Mouse (Mus musculus): ENCODE results near the gene Gm21304. TPM values are rescaled to one million over a fixed set of nuclear protein-coding genes. Genes with fewer than 3 reads are reported as not detected.
"Not testable (repeated sequence)": the region's sequence is repeated elsewhere in the genome, so short reads cannot be mapped to it uniquely, and the experiment has no call there.

Gm21304 gene
- not detected in 2 replicates for polyA plus RNA-seq (2016; fragmentation: Nextera tagmentation; extraction: Ambion mirVana)

- H3K4me2 ChIP-seq; H3K9me3 ChIP-seq; H3K9ac ChIP-seq (replicated peaks); H3K4me1 ChIP-seq (replicated peaks); ATAC-seq (ENCODE audit: insufficient number of reproducible peaks, insufficient read depth, low FRiP score, low TSS enrichment, low read depth); H3K27ac ChIP-seq; H3K27me3 ChIP-seq; H3K36me3 ChIP-seq; H3K4me3 ChIP-seq (replicated peaks): not testable (repeated sequence)
- no CpG with 5 or more reads among the region's 3 CpGs for WGBS
Measured at GRCm38 (mm10) chr10:104168215-104168614, at the start of gene Gm21304. Gene Gm21304 (plus strand): TSS chr10:104168515.

- not testable (repeated sequence) for H3K36me3 ChIP-seq; H3K9me3 ChIP-seq; H3K9ac ChIP-seq (replicated peaks); H3K27ac ChIP-seq; H3K4me3 ChIP-seq (replicated peaks); H3K27me3 ChIP-seq; H3K4me2 ChIP-seq; H3K4me1 ChIP-seq (replicated peaks); ATAC-seq (ENCODE audit: insufficient number of reproducible peaks, insufficient read depth, low FRiP score, low TSS enrichment, low read depth)
- no CpG with 5 or more reads among the region's 3 CpGs for WGBS
Measured at GRCm38 (mm10) chr10:104142687-104143086, 25.6 kb upstream of the Gm21304 start, which contains the start of gene Gm21293. Gene Gm21293 (plus strand): TSS chr10:104142987.

DNA sequence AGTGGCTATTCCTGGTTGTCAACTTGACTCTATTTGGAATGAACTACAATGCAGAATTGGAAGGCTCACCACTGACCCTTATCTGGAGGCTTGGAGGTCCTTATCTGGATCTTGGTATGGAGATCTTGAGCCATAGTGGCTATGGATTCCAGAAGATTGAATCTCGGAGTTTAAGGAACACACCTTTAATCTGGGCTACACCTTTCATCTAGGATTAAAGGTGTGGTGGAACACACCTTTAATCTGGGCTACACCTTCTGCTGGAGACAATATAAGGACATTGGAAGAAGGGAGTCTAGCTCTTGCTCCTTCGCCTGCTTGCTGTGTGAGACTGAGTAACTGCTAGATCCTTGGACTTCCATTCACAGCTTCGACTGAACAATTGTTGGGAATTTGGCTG, 17.1 kb upstream of the Gm21304 start, which contains the start of gene Gm6763:
Gene Gm6763 (plus strand): TSS at position 301 of the 400 bp plus-strand sequence.
- H3K27me3 ChIP-seq; H3K4me3 ChIP-seq (replicated peaks); H3K27ac ChIP-seq; H3K4me2 ChIP-seq; H3K9me3 ChIP-seq; H3K9ac ChIP-seq (replicated peaks); ATAC-seq (ENCODE audit: insufficient number of reproducible peaks, insufficient read depth, low FRiP score, low TSS enrichment, low read depth); H3K4me1 ChIP-seq (replicated peaks); H3K36me3 ChIP-seq: not testable (repeated sequence)
- no CpG with 5 or more reads among the region's 3 CpGs for WGBS

DNA sequence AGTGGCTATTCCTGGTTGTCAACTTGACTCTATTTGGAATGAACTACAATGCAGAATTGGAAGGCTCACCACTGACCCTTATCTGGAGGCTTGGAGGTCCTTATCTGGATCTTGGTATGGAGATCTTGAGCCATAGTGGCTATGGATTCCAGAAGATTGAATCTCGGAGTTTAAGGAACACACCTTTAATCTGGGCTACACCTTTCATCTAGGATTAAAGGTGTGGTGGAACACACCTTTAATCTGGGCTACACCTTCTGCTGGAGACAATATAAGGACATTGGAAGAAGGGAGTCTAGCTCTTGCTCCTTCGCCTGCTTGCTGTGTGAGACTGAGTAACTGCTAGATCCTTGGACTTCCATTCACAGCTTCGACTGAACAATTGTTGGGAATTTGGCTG, 8.6 kb upstream of the Gm21304 start, which contains the start of gene Gm8764:
Gene Gm8764 (plus strand): TSS at position 301 of the 400 bp plus-strand sequence.
- H3K36me3 ChIP-seq; H3K4me3 ChIP-seq (replicated peaks); ATAC-seq (ENCODE audit: insufficient number of reproducible peaks, insufficient read depth, low FRiP score, low TSS enrichment, low read depth); H3K4me1 ChIP-seq (replicated peaks); H3K4me2 ChIP-seq; H3K27ac ChIP-seq; H3K27me3 ChIP-seq; H3K9me3 ChIP-seq; H3K9ac ChIP-seq (replicated peaks): not testable (repeated sequence)
- WGBS: no CpG with 5 or more reads among the region's 3 CpGs

DNA sequence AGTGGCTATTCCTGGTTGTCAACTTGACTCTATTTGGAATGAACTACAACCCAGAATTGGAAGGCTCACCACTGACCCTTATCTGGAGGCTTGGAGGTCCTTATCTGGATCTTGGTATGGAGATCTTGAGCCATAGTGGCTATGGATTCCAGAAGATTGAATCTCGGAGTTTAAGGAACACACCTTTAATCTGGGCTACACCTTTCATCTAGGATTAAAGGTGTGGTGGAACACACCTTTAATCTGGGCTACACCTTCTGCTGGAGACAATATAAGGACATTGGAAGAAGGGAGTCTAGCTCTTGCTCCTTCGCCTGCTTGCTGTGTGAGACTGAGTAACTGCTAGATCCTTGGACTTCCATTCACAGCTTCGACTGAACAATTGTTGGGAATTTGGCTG, 8.4 kb downstream of the Gm21304 start, which contains the start of gene Gm21312:
Gene Gm21312 (plus strand): TSS at position 301 of the 400 bp plus-strand sequence.
- WGBS: no CpG with 5 or more reads among the region's 3 CpGs
- H3K4me1 ChIP-seq (replicated peaks); ATAC-seq (ENCODE audit: insufficient number of reproducible peaks, insufficient read depth, low FRiP score, low TSS enrichment, low read depth): not testable (repeated sequence)

GRCm38 (mm10) chr10:104185233-104185632, 16.9 kb downstream of the Gm21304 start, which contains the start of gene Gm20765:
Gene Gm20765 (plus strand): TSS chr10:104185533.
- H3K9me3 ChIP-seq; ATAC-seq (ENCODE audit: insufficient number of reproducible peaks, insufficient read depth, low FRiP score, low TSS enrichment, low read depth); H3K4me2 ChIP-seq; H3K27ac ChIP-seq; H3K27me3 ChIP-seq; H3K36me3 ChIP-seq; H3K4me3 ChIP-seq (replicated peaks); H3K4me1 ChIP-seq (replicated peaks); H3K9ac ChIP-seq (replicated peaks): not testable (repeated sequence)
- no CpG with 5 or more reads among the region's 3 CpGs for WGBS

More for the DNA sequence above, 8.4 kb downstream of the Gm21304 start, which contains the start of gene Gm21312:
- not testable (repeated sequence) for H3K4me2 ChIP-seq; H3K36me3 ChIP-seq; H3K9ac ChIP-seq (replicated peaks); H3K4me3 ChIP-seq (replicated peaks); H3K27ac ChIP-seq; H3K9me3 ChIP-seq; H3K27me3 ChIP-seq

- ATAC-seq (ENCODE audit: insufficient number of reproducible peaks, insufficient read depth, low FRiP score, low TSS enrichment, low read depth); H3K4me1 ChIP-seq (replicated peaks); H3K9ac ChIP-seq (replicated peaks); H3K4me2 ChIP-seq; H3K27ac ChIP-seq; H3K27me3 ChIP-seq; H3K9me3 ChIP-seq; H3K4me3 ChIP-seq (replicated peaks); H3K36me3 ChIP-seq: not testable (repeated sequence)
- WGBS: no CpG with 5 or more reads among the region's 3 CpGs
Measured at GRCm38 (mm10) chr10:104193742-104194141, 25.4 kb downstream of the Gm21304 start, which contains the start of gene Gm4340. Gene Gm4340 (plus strand): TSS chr10:104194042.

DNA sequence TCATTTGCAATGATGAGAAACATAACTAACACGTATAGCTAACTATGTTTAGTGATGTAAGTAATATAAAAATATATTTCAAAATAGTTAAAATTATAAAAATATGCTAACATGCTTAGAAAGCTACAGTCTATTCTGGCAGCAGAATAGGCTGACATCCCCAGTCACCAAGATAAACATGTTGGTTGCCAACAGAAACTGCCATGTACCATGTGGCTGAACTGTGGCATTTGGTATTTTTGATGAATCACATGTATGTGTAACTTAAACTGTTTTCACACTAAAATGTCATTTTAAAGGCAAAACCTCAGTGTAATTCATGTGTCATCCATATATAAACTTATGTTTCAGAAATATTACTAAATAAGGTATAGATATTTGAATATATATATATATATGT, 41.3 kb downstream of the Gm21304 start:
- 87% methylated on average over 1 of the region's 1 CpGs for WGBS
- Histone ChIP-seq H3K36me3 (no peaks in the 10 kb centered on the region), H3K4me1 (replicated peaks) (no peaks in the 10 kb centered on the region), H3K4me3 (replicated peaks) (no peak overlapping the region), H3K4me2 (no peak overlapping the region), H3K9ac (replicated peaks) (no peak overlapping the region), H3K27ac (no peak overlapping the region), H3K9me3 (no peaks in the 10 kb centered on the region), H3K27me3 (no peaks in the 10 kb centered on the region)
- ATAC-seq (ENCODE audit: insufficient number of reproducible peaks, insufficient read depth, low FRiP score, low TSS enrichment, low read depth): no peak

DNA sequence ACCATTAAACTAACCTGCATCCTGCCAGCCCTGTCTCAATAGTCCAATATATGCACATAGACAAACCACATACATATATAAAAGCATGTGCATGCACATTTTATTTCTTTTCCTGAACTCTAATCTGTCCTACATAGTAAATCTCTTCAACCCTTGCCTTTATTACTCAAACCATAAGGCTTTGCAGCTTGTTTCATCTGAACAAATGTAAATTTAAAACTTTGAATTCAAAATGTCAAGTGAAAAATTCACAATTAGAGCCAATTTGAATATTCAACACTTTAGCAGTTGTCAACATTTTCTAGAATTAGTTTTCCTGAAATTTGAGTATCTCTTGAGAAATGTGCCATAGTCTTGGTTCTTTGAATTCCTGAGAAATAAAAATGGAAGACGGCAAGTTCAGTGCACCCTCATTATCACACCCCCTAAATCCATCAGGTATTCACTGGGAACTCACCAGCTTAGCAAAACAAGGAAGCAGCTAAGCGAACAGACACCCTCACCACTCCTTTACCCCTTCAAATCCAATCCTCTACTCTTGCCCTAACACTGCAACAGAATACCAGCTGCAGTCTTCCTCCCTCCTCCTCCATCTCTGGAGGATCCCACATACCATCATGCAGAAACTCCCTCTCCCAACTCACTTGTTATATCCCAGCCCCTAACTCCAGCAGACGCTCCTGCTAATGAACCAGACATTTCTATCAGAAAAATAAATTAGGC, 42.1 kb downstream of the Gm21304 start:
- no peaks in the 10 kb centered on the region for H3K36me3 ChIP-seq
- 68% methylated on average over 3 of the region's 3 CpGs for WGBS
- H3K9me3 ChIP-seq: no peaks in the 10 kb centered on the region
- no peaks in the 10 kb centered on the region for H3K4me1 ChIP-seq (replicated peaks)
- H3K27me3 ChIP-seq: no peaks in the 10 kb centered on the region
- H3K9ac ChIP-seq (replicated peaks): no peak overlapping the region
- H3K27ac ChIP-seq: no peak overlapping the region
- no peak overlapping the region for H3K4me2 ChIP-seq
- no peak overlapping the region for H3K4me3 ChIP-seq (replicated peaks)
- no peak for ATAC-seq (ENCODE audit: insufficient number of reproducible peaks, insufficient read depth, low FRiP score, low TSS enrichment, low read depth)

- no peak overlapping the region for H3K9ac ChIP-seq (replicated peaks)
Measured at GRCm38 (mm10) chr10:104214527-104214926, 46.2 kb downstream of the Gm21304 start.

More at GRCm38 (mm10) chr10:104214527-104214926, 46.2 kb downstream of the Gm21304 start:
- Histone ChIP-seq H3K4me3 (replicated peaks) (no peak overlapping the region), H3K4me2 (no peak overlapping the region), H3K36me3 (no peaks in the 10 kb centered on the region), H3K4me1 (replicated peaks) (no peaks in the 10 kb centered on the region), H3K27ac (no peak overlapping the region), H3K9me3 (no peaks in the 10 kb centered on the region), H3K27me3 (no peaks in the 10 kb centered on the region)
- no peak for ATAC-seq (ENCODE audit: insufficient number of reproducible peaks, insufficient read depth, low FRiP score, low TSS enrichment, low read depth)
- 87% methylated on average over 5 of the region's 5 CpGs for WGBS
